Mouse (Mus musculus) G1E (cell line): Measurements from ENCODE around the gene Cutc. TPM values are rescaled to one million over a fixed set of nuclear protein-coding genes. Genes with fewer than 3 reads are reported as not detected.

Source experiments
- ATAC-seq: 2 replicates; pipeline ENCODE4 v1.8.0; 2016; ENCODE audit warnings: mild to moderate bottlenecking; ENCODE audit not compliant: insufficient number of reproducible peaks, poor library complexity, low FRiP score, severe bottlenecking; ENCODE audit errors: extremely low read depth
- DNase-seq: peaks from one replicate; pipeline ENCODE4 v3.0.0; 2012; ENCODE audit warnings: low spot score
- H3K27me3 ChIP-seq: 2 replicates; pipeline ENCODE4 v1.6.1; 2012; ENCODE audit warnings: mild to moderate bottlenecking, low read length, inconsistent platforms; ENCODE audit not compliant: insufficient read depth
- H3K36me3 ChIP-seq: replicated peaks from 2 replicates; pipeline ENCODE3; 2012; ENCODE audit warnings: mild to moderate bottlenecking, inconsistent platforms
- H3K4me1 ChIP-seq: 2 replicates; pipeline ENCODE4 v1.6.1; 2012; ENCODE audit warnings: low read depth, low read length, inconsistent platforms, mixed read lengths; ENCODE audit not compliant: insufficient read depth
- H3K4me3 ChIP-seq: 2 replicates; pipeline ENCODE4 v1.5.1; 2012; ENCODE audit warnings: low read depth, mild to moderate bottlenecking, inconsistent platforms, low read length, moderate library complexity, mixed read lengths
- H3K9me3 ChIP-seq: replicated peaks from 2 replicates; pipeline ENCODE4 v1.6.1; 2012; ENCODE audit warnings: inconsistent platforms
- CTCF ChIP-seq: IDR thresholded peaks from 2 replicates; pipeline ENCODE4 v1.5.1; 2012; ENCODE audit warnings: low read depth, low read length, inconsistent platforms, mixed read lengths
- GATA1 ChIP-seq: IDR thresholded peaks from 2 replicates; pipeline ENCODE4 v1.6.1; 2012; ENCODE audit warnings: borderline replicate concordance, low read length, inconsistent platforms, mixed read lengths
- GATA2 ChIP-seq: IDR thresholded peaks from 2 replicates; pipeline ENCODE4 v1.6.1; 2012; ENCODE audit warnings: low read depth, low read length, inconsistent platforms, borderline replicate concordance
- POLR2AphosphoS5 ChIP-seq: IDR thresholded peaks from 2 replicates; pipeline ENCODE4 v1.6.1; 2012; ENCODE audit warnings: low read depth, low read length, inconsistent platforms; ENCODE audit not compliant: insufficient replicate concordance
- TAL1 ChIP-seq: conservative IDR thresholded peaks from 2 replicates; pipeline ENCODE4 v1.6.1; 2012; ENCODE audit warnings: low read depth, low read length, inconsistent platforms, mixed read lengths
- polyA plus RNA-seq: library from polyadenylated mRNA; stranded (reverse); fragments of >175 nt; gene quantifications from 2 replicates; pipeline ENCODE4 v1.2.3, GENCODE M21; 2012
- total RNA-seq, 2 experiments: library from RNA; stranded (forward) in 1 of 2; stranded (reverse) in 1 of 2; fragments of 200-1000 nt in 1 of 2; fragments of >200 nt in 1 of 2; fragmentation: Nextera tagmentation in 1 of 2; gene quantifications; 2 replicates each; pipeline ENCODE4 v1.2.3; 2014 to 2017

The Cutc gene
- total and polyA plus RNA-seq, 3 experiments: 2.8 to 23.3 (median 10.8) TPM

DNA sequence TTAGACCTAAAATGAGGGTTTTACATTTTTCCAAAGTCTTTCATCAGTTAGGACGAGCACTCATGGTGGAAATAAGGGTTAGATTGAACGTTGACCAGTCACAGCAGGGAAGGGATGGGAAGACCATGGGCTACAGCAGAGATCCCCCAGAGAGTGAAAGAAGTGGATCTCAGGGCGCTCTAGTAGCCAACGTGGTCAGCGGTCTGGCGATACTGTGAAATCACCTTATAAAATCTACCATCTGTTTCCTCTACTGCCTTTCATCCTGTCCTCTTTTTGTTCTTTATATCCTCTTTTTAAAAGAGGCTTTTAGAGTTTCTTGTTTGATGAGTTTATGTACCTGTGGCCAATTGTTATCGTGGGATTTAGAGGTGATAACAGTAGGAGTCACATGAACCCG, 32.0 kb downstream of the Cutc start:
- no peak overlapping the region for H3K4me3 ChIP-seq
- ATAC-seq: no peak
- H3K4me1 ChIP-seq: peaks cover 2% of the 10 kb centered on the region; the same call in 1 of the 2 replicates
- no peak for DNase-seq
- TF ChIP-seq TAL1 (no peak), POLR2AphosphoS5 (no peak), GATA1 (no peak), CTCF (no peak), GATA2 (no peak)
- no peaks in the 10 kb centered on the region for H3K9me3 ChIP-seq
- peaks cover 16% of the 10 kb centered on the region for H3K27me3 ChIP-seq
- H3K36me3 ChIP-seq: no peaks in the 10 kb centered on the region

DNA sequence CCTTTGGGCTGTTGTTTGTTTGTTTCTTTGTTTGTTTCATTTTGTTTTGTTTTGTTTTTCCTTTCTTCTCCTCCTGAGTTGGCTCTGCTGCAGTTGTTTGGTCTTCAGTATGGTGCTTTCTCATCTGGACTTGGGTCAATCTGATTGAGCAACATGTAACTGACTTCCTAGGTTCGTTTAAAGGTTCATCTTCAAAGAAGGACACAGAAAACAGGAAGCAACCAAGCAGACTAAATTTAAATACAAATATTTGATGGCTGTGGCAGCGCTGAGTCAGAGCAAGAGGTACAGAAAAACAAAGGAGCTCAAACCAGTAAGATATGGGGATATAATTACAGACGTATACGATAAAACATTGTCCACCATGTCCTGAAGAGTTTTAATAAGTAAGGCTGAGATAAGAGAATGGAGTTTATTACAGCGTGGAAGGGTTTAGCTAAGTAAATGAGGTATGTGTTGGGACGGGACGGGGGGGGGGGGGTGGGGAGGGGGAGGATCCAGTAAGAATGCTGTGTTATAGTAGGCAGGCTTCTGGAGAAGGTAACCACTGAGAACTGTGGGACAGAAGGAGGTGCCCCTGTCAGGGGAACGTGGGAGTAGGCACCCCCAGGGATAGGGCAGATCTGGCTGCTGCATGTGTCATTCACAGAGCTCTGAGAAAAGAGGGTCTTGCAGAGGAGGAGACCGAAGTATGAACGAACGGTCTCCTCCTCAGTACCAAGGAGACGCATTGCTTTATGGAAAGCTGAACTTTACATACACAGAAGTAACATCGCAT, 33.6 kb downstream of the Cutc start:
- ATAC-seq: no peak
- no peak overlapping the region for H3K4me3 ChIP-seq

DNA sequence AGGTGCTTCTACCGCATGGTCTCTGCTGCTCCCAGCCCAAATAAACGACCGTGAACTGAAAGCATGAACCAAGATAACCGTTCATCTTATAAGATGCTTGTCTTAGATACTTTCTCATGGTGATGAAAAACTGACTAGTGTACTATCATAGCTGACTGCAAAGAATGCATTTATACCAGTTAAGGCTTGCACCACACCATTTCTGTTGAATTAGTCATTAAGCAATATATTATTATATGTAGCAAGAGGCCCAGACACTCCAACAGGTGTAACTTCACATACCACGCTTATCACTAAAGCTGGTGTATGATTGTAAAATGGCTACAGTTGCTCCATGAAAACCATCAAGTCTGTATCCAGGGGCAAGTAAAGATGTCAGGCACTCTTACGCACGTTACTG, 37.0 kb downstream of the Cutc start:
- H3K9me3 ChIP-seq: no peaks in the 10 kb centered on the region
- no peak for ATAC-seq
- H3K36me3 ChIP-seq: no peaks in the 10 kb centered on the region
- TF ChIP-seq POLR2AphosphoS5: no peak
- TF ChIP-seq CTCF: no peak
- no peak for TF ChIP-seq GATA1
- TF ChIP-seq TAL1: no peak
- no peak for TF ChIP-seq GATA2
- no peak for DNase-seq
- H3K4me1 ChIP-seq: no peaks in the 10 kb centered on the region; the same call in 1 of the 2 replicates
- H3K27me3 ChIP-seq: peaks cover 18% of the 10 kb centered on the region
- H3K4me3 ChIP-seq: no peak overlapping the region

More for the DNA sequence above, 33.6 kb downstream of the Cutc start:
- Histone ChIP-seq H3K36me3 (no peaks in the 10 kb centered on the region), H3K27me3 (peaks cover 16% of the 10 kb centered on the region), H3K4me1 (peaks cover 2% of the 10 kb centered on the region; the same call in 1 of the 2 replicates), H3K9me3 (no peaks in the 10 kb centered on the region)
- no peak for DNase-seq
- TF ChIP-seq CTCF (no peak), GATA2 (no peak), POLR2AphosphoS5 (no peak), GATA1 (no peak), TAL1 (no peak)

DNA sequence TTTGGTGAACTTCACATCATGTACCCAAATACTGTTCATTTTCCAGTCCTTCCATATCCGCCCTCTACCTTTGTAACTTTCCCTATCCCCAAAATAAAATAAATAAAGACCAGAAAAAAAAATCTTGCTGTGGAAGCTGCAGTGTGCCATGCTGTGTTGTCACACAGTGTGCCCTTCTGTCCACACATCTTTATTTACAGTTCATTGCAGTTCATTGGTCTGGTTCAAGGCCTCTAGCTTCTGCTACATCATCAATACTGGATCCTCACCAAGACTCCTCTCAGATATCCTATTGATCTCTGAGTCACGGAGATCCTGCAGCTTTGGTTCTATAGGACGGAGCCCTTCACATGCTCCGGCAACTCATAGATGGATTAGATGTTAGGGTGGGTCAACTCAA, 39.7 kb downstream of the Cutc start:
- no peak overlapping the region for H3K4me3 ChIP-seq
- ATAC-seq: no peak
- H3K27me3 ChIP-seq: peaks cover 17% of the 10 kb centered on the region
- no peak for DNase-seq
- no peaks in the 10 kb centered on the region; the same call in 1 of the 2 replicates for H3K4me1 ChIP-seq
- no peaks in the 10 kb centered on the region for H3K9me3 ChIP-seq
- no peaks in the 10 kb centered on the region for H3K36me3 ChIP-seq
- TF ChIP-seq TAL1 (no peak), GATA1 (no peak), GATA2 (no peak), CTCF (no peak), POLR2AphosphoS5 (no peak)

DNA sequence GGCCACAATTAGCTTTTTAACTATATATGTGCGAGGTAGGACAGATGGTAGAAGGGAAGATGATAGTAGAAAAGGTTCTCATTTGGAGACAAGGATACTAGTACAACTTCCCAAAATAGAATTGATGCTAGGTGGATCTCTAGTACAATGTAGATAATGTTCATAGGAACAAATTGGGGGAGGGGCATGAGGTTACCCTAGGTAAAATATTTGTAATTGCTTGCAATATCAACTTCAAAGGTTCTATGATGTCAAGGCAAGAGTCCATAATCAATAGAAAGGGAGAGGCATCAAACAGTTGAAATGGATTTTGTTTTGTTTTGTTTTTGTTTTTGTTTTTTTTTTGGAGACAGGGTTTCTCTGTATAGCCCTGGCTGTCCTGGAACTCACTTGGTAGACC, 41.2 kb downstream of the Cutc start:
- no peaks in the 10 kb centered on the region; the same call in 1 of the 2 replicates for H3K4me1 ChIP-seq
- H3K4me3 ChIP-seq: no peak overlapping the region
- ATAC-seq (no peak), DNase-seq (no peak)
- no peaks in the 10 kb centered on the region for H3K36me3 ChIP-seq
- H3K27me3 ChIP-seq: peaks cover 12% of the 10 kb centered on the region
- TF ChIP-seq GATA1: no peak
- TF ChIP-seq CTCF: no peak
- no peak for TF ChIP-seq GATA2
- TF ChIP-seq POLR2AphosphoS5: no peak
- no peaks in the 10 kb centered on the region for H3K9me3 ChIP-seq

DNA sequence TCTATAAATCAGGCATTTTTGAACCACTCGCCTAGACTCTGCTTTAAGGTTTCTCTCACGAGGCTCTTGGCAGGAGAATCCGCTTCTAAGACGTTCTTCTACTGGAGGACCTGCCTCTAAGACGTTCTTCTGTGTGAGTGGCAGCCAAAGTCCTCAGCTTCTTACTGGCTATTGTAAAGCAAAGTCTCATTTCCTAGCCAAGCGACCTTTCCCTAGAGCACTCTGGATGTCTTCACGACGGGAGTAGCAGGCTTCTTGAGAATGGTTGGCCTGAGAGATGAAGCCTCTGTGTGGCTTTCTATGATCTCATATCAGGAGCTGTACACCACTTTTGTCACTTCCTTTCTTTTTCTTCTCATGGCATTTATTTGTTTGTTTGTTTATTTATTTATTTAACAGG, 42.7 kb downstream of the Cutc start:
- ATAC-seq: no peak
- peaks cover 10% of the 10 kb centered on the region; the same call in 1 of the 2 replicates for H3K27me3 ChIP-seq
- TF ChIP-seq CTCF (no peak), TAL1 (no peak), POLR2AphosphoS5 (no peak), GATA1 (no peak), GATA2 (no peak)
- no peak for DNase-seq
- no peak overlapping the region for H3K4me3 ChIP-seq
- no peaks in the 10 kb centered on the region for H3K4me1 ChIP-seq
- no peaks in the 10 kb centered on the region for H3K9me3 ChIP-seq
- no peaks in the 10 kb centered on the region for H3K36me3 ChIP-seq

DNA sequence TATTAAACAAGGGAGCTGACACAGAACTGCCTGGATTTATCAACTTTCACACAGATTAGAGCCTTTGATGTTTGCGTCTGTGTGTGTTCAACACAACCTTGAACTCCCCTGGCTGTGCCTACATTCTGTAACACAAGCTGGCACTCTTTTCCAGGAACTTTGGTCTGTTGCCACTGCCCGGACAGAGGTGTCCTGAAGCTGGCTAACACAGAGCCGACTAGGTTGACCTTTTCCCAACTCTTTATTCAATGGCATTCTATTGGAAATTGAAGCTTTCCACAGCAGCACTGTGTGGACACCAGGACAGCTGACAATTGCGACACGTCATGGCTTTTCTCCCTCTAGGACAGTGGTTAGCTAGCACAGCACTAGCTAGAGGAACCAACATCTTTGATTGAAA, 44.4 kb downstream of the Cutc start:
- Histone ChIP-seq H3K4me3 (no peak overlapping the region), H3K27me3 (peaks cover 13% of the 10 kb centered on the region; the same call in 1 of the 2 replicates), H3K36me3 (no peaks in the 10 kb centered on the region), H3K9me3 (no peaks in the 10 kb centered on the region), H3K4me1 (no peaks in the 10 kb centered on the region)
- no peak for TF ChIP-seq POLR2AphosphoS5
- no peak for TF ChIP-seq TAL1
- no peak for TF ChIP-seq GATA1
- TF ChIP-seq CTCF: no peak
- TF ChIP-seq GATA2: no peak
- ATAC-seq (no peak), DNase-seq (no peak)
